Mouse (Mus musculus) myocyte (in vitro differentiated cells): ENCODE measurements around the gene Map2k5.

ENCODE experiments used
- POLR2A ChIP-seq: IDR thresholded peaks from one replicate; pipeline ENCODE4 v1.6.1; 2011; ENCODE audit warnings: low read depth, mild to moderate bottlenecking, control low read depth, moderate library complexity; ENCODE audit not compliant: insufficient read length
- TCF12 ChIP-seq: IDR thresholded peaks from one replicate; pipeline ENCODE4 v1.6.1; 2011; ENCODE audit warnings: mild to moderate bottlenecking, control low read depth; ENCODE audit not compliant: poor library complexity, insufficient read depth, severe bottlenecking
- USF1 ChIP-seq: IDR thresholded peaks from one replicate; pipeline ENCODE4 v1.6.1; 2011; ENCODE audit warnings: low read depth, mild to moderate bottlenecking, control low read depth, moderate library complexity

DNA sequence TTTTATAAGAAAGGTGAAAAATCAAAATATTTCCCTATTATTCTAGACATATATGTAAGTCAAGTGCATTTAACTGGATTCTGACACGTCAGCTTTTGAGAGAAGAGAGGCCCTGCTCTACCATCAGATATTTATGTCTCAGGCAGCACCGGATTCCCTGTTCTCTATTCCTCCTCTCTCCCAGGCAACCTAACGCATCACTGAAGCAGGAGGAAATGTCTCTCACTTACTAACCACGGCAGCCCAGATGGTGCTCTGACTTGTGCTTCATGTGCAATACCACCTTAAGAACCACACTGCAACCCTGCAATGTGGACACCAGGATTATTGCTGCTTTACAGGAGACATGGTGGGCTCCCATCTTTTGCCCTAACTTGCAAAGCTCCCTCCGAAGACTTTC is 18.7 kb downstream of the Map2k5 start:
- no peak for TF ChIP-seq TCF12
- TF ChIP-seq USF1: no peak
- TF ChIP-seq POLR2A: no peak
